Mouse (Mus musculus): Measurements from ENCODE around the gene Stac2.

DNA sequence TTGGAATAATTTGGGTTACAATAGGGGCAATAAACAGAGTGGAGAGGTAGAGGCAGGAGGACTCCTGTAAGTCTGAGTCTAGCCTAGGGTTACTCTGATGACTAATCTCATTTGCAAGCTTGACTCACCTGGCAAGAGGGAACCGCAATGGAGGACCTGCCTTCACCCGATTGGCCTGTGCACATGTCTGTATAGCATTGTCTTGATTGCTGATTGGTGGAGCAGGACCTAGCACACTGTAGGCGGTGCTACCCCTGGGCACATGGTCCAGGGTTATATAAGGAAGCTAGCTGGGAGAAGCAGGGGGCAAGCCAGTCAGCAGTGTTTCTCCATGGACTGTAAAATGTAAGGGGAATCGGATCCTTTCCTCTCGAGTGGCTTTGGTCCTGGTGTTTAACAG, 4.7 kb upstream of the Stac2 start:
- TF ChIP-seq POLR2A (IDR thresholded peaks at IDR 0.05; ENCODE audit: low read depth, low read length) (no peak), RAD21 (IDR thresholded peaks at IDR 0.05; ENCODE audit: low read depth, low read length) (no peak)
